Mouse (Mus musculus) cerebellum, adult 11-12 months (tissue): ENCODE measurements at regions not wholly inside any gene's neighbourhood (a gene's known extent, or its start where the extent isn't known, plus 50 kb on each side); places are given as distances from the start of the nearest gene placed in this dataset.
"Not testable (repeated sequence)": the region's sequence is repeated elsewhere in the genome, so short reads cannot be mapped to it uniquely, and the experiment has no call there.

ENCODE experiments used
- DNase-seq: peaks from one replicate; pipeline ENCODE4 v3.0.0; 2022

DNA sequence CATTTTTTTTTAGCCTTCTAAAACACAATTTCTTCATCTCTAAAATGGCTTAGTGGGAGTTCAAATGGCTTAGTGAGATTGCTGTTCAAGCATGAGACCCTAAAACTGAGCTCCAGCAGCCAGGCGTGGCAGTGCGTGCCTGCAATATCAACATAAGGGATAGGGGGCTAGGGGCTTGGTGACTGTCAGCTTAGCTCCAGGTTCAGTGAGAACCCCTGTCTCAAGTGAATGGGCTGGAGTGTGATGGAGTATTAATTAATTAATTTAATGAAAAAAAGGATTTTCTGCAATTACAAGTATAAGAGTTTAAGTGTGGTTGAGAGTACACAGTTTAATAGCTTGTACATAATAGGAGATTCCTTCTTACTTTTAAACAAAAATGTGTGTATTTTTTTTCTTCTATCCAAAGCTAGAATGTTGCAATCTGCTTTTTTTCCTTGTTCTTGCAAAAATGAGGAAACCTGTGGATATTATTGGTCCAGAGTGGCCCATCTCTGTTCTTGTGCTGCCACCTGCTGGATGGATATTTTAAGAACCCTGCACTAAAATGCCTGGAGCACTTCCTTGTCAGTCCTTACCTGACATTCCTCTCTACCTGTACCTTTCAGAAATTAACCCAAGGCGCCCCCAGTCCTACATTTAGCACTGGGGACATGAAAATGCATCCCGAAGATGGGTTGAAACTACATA lies 54.0 kb upstream of the Usp47 start:
- DNase-seq = peak; percentile 48

DNA sequence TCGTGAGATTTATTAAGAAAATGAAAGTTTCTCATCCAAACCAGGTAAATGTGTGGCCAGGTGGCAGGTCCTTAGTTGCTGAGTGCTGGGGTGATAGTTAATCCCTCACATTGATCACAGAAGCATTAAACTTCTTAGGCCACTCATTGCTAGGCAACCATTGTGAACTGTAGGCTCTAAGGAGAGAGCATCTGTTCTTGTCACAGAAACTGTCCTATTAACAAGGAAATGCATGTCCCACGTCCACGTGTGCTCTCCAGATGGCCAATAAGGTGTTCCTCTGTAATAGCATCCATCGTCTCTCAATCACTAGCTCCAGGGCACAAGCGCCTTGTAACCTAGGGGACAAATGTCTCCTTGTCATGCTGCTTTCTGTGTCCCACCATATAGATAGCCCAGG lies 55.0 kb upstream of the Usp47 start:
- no peak for DNase-seq

DNA sequence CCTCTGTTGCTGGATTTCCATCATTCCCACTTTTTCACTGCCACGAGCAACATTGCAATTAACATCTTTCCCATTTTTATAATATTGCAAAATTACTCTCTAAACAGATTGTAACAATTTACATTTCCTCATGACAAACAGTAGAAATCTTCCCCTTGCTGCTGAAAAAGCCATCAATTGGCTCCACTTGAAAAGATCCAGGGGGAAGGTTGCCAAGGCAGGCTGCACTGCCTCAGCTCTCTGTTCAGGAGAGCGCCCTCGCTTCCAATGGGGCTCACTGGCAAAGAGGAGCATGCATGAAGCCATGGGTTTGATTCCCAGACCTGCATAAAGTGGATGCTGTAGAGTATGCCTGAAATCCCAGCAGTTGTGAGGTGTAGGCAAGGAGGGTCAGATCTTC lies 56.6 kb upstream of the Usp47 start:
- no peak for DNase-seq

DNA sequence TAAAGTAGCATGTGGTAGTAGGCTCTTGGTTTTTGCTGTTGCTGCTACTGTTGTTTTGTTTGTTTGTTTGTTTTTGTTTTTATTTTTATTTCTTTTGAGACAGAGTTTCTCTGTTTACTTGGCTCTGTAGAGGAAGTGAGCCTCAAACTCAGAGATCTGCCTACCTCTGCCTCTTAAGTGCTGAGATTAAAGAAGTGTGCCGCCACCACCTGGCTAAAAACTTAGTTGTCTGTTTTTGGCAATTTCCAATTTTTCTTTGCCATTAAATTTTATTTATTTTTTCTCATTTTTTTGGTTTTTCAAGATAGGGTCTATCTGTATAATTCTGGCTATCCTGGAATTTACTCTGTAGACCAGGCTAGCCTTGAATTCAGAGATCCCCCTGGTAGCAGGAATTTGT lies 59.3 kb upstream of the Usp47 start:
- no peak for DNase-seq

DNA sequence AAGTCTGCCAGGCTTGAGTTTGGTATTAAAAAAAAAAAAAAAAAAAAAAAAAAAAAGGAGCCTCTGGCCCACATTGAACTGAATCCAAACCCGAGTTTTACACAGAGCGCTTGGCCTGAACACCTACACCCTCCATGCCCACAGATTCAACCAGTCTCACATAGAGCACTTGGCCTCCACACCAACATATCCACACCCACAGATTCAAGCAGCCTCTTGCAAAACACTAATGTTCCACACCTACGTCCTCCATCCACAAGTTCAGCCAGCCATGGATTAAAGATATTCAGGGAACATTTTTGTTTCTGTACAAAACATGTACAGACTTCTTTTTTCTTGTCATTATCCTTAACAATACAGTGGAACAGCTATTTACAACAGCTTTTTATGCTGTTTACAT lies 63.3 kb upstream of the Usp47 start:
- no peak for DNase-seq

DNA sequence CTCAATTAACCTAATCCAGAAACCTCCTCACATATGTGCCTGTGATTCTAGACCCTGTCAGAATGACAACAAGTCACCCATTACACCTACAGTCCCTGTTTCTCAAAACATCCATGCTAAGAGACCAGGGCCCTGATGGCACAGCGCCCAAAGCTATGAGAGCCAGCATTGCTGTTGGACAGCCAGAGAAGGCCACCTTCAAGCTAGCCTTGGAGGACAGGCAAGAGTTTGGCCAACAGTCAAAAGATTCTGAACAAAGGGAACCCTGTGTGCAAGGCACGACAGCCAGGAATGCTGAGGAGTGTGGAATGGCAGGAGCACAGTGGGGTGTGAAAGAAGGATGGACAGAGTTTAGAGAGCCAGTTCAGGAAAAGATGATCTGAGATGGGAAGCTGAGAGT lies 66.6 kb upstream of the Usp47 start:
- peak; percentile 8 for DNase-seq

DNA sequence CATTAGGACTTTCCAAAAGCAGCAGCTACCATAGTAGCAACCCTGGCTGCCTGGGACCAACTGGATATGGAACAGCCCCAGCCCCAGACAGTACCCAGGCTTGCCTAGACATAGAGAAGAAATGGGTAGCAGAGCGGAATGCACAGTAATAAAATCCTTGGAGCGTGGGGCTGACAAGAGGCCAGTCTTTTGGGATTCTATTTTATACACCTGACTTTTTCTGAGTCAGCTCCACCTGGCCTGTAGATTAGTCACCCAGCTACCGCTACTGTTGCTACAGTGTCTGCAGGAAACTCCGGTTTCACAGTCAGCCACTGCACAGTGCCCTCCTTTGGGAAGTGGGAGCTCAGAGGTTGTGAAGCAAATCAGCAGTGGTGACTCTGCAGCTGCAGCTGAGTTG lies 83.7 kb upstream of the Usp47 start:
- no peak for DNase-seq

DNA sequence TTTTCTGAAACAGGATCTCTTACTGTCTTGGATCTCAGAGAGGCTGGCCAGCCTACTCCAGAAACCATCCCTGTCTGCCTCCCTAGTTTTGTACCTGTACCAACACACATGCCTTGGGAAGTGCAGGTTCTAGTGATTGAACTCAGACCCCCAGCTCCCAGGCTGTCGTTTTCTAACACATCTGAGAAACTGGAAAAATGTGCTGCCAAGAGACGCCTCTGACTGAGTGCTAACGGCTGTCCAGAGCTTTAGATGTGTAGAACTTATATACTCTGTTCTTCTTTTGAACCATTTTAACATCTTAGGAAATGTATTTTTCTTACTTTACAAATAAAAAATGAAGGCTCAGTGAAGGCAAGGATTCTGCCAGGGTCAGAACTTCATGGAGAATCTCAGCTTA lies 85.8 kb upstream of the Usp47 start:
- no peak for DNase-seq

DNA sequence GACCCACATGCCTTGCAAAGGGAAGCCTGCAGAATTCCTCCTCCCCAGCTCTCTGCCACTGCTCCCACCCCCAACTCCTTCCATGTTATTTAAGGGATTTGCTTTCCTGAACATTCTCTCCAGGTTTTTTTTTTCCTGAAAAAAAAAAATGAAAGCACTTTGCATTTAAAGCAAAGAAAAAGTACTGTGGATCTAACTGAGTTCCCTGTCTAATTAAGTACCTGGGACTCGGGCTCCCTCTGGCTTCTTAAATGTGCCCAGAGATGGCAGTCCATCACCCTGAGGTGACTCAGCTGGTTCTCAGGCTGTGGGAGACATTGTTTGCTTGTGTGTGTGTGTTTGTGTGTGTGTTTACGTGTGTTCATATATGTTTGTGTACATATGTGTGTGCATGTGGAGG lies 86.2 kb upstream of the Usp47 start:
- no peak for DNase-seq

DNA sequence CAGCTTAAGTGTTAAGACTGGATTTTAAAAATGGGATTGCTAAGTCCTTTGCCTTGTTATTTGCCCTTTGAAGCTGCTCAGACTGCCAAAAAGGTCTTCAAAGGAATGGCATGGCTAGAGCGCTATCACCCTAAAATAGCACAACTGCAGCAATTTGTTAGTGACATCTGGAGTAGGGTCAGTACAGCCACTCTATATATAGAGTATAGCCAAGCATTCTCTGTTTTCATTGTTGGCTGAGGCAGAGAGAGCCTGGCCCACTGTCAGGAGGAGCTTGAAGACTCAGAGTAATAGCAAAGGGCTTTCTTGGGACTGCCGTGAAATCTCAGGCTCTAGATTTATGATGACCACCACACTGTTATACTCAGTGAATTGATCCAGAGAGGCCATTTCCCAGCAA lies 90.6 kb upstream of the Usp47 start:
- no peak for DNase-seq

DNA sequence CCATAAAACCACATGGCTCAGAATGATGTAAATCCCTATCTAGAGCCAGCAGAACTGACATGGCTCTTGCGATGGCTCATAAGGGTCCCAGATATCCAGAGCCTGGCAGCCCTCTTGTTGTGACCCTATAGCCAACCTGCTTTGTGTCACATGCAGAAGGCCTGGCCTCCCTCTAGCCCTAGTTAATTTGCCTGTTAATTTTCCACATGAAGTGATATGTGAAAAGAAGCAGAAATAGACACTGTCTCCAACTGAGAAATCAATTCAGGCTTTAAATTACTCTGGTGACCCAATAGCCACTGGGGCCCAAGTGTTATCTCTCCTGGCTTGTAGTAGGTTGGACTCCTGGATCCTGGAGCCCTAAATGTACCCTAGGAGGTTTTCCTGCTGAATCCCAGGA lies 103.3 kb upstream of the Usp47 start:
- no peak for DNase-seq

DNA sequence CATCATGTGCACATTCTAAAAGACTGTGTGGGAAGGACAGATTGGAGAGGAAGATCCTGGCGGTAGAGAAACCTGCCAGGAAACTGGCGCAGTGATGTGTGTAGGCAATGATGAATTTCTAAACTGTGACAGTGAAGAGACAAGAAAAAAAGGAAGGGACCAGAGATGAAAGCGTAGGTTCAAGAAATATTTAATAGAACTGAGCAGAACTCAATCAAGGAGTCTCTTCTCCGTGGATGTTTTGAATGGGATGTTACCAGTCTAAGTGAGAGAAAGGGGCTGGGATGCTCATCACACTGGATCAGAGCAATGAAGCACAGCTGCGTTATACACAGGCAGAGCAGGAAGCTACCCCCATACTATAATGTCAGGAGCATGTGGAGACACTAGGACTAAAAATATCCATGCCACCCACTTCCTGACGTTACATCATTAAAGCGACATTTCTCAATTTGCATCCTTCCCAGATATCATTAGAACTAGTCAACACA lies 119.5 kb upstream of the Usp47 start:
- no peak for DNase-seq

DNA sequence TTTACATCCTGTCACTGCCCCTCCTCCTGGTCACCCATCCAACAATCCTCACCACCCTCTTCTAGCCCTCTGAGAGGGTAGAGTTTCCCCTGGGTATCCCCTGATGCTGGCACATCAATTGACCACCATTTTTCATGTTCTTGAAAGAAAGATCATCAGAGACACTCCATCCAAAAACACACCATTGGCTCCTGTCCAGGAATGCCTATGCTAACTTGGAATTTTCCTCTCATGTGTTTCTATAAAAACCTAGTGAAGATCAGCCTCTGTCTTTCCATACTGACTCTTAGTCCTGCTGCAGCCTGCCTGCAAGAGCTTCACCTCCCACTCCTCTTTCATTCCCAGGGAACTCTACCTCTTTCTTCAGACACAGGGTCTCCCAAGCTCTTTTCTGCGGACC lies 117.2 kb upstream of the Galnt18 start:
- DNase-seq = no peak

DNA sequence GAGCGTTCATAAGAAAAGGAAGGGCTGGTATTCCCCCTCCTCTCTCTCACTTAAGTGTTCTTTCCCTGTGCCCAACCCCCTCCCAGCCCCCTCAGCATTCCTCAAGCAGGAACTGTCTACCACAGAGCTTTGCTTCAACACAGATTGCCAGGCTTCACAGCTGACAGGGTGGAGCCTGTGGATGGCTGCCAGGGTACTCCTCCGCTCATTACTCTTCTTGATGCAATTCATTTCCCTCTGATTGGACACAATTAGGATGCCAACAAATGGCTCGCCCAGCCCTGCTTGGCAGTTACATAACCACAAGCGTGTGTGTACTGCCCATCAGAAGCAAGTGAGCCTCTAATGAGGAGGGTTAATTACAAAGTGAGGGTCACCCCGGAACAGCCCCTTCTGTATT lies 116.5 kb upstream of the Galnt18 start:
- DNase-seq = peak; percentile 88

DNA sequence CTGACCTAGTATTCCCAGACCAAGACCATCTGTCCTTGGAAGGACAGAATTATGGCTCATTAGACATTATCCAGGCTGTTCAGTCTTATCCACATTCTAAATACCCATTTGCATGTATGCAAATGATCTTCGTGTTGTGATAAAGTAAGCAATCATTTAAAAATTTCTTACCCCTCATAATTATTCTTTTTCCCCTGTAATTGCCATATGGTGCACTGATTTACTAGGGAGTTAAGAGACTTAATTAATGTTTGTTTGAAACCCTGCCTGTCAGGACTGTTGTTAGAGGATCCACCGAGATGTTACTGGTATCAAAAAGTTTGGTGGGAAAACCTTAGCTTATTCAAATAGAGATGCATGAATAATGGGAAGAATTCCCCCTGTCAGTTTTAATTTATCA lies 103.2 kb upstream of the Galnt18 start:
- DNase-seq = no peak

DNA sequence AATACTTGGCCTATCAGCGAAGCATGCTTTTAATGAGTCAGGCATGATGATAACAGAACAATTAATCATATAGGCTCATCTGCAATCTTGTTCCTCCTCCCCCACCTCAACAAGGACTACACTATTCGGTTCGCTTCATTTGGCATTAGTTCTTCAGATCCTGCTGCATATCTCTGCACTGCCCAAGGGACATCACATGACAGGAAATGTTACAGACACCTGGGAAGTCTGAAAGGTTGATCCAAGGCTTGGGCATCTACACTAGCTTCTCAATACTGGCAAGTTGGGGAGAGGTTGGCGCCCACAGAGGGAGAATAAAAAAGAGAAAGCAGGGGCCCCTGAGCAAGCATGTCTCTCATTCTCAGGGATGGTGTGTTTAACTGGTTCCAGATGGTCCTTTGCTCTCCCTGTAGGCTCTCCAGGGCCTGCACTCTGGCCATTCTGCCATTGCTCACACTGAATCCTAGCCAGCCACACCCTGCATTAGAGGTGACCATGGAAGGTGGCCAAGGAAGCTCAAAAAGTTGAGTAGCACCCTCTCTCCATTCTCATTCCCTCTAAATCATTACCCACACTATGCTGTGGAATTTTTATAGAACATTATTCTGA lies 100.4 kb upstream of the Galnt18 start:
- DNase-seq = no peak

DNA sequence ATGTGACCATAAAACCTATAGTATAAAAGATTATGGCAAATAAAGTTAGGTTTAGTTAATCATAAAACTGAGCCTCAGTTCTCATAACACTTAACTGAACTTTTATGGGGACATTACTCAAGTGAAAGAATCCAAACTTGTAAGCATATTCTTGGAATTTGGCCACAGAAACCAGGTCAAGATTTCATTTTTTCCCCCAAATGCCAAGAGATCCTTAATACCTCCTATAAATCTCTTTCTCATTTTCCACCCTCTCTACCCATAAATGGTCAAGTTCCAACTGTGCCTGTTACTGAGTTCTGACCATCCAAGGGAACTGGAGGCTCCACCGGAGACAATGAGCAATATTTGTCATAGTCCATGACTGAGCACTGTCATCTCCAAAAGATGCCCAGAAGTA lies 97.8 kb upstream of the Galnt18 start:
- no peak for DNase-seq

DNA sequence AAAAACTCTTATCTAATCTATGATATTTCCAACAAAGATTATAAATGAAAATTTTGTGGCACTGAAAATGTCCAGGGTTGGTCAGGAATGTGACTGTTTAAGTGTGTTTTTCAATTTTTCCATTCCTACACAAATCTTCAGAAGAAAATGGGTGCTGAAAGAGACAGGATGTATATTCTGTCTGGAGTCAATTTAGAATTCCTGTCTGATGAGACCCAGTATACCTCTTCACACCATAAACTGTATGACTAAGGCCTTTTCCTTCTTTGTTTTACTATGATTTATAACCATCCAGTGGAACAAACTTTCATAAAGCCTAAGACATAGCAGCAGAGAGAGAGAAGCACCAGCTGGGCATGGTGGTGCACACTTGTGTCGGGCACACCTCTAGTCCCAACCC lies 96.2 kb upstream of the Galnt18 start:
- DNase-seq = no peak

DNA sequence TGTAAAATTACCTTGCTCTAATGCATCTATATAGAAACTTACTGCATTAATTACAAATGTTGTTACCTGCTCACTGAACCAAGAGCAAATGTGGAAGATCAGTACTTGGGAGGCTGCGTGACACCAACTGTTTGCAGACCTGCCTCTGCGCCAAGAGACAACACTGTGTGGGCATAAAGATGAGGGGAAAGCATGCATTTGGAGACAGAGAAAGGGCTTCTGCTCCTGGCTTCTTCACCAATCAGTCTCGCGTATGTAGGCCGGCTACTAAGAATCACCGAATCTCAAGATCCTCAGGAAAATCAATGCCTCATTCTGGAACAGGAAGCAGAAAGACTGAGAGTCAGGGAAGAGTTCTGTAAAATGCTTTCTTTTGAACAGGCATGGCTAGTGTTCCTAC lies 89.6 kb upstream of the Galnt18 start:
- no peak for DNase-seq

DNA sequence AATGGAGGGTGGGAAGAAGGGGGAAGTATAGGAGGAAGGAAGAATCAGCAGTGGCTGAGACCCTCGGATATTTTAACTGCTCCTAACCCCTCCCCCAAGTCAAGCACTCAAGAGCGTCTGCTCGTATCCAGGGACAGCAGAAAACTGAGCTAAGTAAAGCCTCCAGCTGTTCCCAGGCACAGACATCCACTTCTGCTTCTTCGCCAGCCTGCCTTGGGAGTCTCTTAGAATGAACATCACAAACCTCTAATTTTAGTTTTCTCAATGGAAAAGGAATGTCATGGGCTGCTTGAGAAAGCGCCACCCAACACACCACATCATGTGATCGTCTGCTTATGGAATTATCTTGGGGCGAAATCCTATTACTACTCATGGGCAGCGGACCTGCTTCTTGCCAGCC lies 83.3 kb upstream of the Galnt18 start:
- no peak for DNase-seq

DNA sequence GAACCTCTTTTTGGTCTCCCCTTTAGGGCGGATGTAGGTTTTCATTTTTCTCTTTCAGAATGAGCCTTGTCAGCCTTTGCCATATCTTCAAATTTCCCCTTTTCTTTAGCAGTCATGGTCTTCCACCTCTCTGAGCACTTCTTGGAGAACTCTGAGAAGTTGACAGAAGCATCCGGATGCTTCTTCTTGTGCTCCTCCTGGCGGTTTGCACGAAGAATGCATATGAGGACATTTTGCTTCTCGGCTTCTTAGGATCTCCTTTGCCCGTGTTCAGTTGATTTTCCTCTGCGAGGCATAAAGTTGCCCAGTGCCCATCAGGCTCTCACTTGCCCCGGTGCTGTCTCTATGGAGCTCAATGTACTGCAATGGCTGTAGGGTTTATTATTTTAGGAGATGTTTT lies 78.5 kb upstream of the Galnt18 start:
- DNase-seq = not testable (repeated sequence)

DNA sequence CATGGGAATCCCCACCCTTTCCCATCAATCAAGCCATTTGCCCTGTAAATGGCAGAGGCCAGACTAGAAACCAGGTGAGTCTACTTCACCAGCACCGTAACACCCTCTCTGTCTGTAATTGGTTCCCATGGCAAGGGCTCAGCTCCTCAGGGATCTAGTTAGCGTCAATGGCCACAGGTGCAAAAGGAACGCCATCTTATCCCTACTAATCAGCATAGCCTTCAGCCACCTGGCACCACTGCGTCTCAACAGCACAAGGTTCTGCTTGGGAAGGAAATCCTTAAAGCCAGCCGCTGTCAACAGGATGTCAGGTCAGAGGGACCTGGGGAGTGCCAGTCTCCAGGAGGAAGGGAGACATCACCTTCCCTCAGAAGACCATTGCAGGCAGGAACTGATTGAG lies 77.2 kb upstream of the Galnt18 start:
- DNase-seq = no peak

DNA sequence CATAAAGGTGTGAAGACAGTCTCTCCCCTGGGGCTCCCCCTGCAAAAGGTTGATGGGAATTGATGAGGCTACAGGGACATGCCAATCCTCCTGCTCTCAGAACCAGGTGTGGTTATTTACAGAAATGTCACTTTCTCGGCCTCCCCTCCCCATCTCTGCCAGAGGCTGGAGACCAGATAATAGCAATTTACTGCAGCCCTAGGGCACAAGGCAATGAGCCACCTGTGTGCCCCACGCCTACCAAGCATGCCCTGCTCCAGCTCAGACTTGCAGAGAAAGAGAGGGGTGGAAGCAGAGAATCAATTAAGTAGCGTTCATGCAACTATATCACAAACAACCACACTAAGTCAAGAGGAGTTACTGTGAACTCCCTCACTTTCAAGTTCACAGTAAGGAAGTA lies 75.5 kb upstream of the Galnt18 start:
- DNase-seq = no peak

DNA sequence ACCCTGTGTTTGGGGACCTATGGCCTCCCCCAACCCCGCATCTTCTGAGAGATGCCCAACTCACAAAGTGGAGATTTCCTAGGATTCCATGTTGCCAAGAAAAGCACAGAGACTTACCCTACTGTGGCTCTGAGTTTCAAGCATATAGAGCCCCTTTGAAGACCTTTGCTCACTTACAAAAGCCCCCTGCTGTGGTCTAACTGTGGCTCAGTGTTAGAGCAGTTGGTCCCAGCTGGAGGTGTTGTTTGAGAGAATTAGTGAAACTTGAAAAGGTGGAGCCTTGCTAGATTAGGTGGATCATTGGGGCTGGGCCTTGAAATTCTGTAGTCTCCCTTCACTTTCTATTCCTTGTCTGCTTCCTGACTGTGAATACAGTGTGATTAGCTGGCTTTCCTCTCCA lies 66.6 kb upstream of the Galnt18 start:
- no peak for DNase-seq

DNA sequence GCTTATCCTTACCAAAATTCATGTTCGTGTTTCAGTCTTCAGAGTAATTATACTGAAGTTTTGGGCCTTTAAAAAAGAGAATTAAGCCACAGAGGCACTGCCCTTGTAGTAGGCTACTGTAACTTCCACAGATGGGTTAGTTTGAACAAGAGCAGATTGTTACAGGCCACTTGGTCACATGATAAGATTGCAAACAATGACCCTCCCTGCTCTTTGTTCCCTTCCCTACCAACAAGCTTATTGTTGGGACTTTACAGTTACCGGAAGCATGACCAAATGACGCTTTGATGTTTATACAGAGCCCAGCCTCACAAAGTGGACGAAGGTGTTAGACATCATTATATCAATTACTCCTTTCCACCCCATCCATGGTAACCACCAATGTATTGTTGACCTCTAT lies 63.9 kb upstream of the Galnt18 start:
- DNase-seq = no peak
